Mouse (Mus musculus): Measurements from ENCODE around the gene Bpifc.

DNA sequence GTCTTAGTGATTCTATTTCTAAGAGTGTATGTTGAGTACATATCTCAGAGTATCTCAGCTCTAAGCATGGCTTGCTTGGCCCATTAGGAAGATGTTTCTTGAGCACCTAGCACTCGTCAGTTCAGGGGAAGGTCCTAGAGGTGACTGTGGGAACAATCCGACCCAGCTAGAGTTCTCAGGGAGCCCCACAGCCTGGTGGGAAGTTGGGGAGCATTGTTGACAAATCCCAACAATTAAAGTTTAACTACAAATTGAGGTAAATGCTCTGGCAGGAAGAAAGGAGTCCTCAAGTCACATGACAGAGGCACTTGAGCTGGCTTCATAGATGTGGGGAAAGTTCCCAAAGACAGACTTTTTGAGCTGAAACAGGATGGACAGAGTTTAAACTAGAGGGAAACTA, 43.0 kb downstream of the Bpifc start:
- TF ChIP-seq POLR2A (IDR thresholded peaks at IDR 0.05; ENCODE audit: extremely low read depth, insufficient read depth, low read length) (no peak), CTCF (IDR thresholded peaks at IDR 0.05; ENCODE audit: extremely low read depth, insufficient read depth, low read length) (no peak)
